In the genomic region with DNA sequence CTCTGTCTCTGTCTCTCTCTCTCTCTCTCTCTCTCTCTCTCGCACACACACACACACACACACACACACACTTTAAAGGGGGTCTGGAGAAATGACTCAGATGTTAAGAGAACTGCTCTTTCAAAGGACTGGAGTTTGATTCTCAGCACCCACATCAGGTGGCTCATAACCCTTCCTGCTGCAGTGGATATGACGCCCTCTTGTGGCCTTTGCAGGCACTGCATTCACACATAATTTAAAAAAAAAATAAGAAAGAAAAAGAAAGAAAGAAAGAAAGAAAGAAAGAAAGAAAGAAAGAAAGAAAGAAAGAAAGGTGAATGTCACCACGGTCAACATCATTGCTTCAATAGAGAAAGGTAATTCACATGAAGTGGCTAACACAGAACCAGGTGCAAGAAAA, we compare ENCODE assay signal across 1 mouse cellular context.
TF ChIP-seq lines count a peak whose summit lies in the region.

No protein-coding gene starts in this region.

TF ChIP-seq in MEL, 35 proteins besides CTCF, POLR2A, EP300 and RAD21:
- TF ChIP-seq UBTF (IDR thresholded peaks at IDR 0.05; ENCODE audit: borderline replicate concordance, insufficient read depth, low read depth, low read length) (no peak), KAT2A (conservative IDR thresholded peaks at IDR 0.05; ENCODE audit: low read depth, low read length) (no peak), SIN3A (IDR thresholded peaks at IDR 0.05; ENCODE audit: low read length) (no peak), JUND (IDR thresholded peaks at IDR 0.05; ENCODE audit: low read depth, low read length) (no peak), MAZ (IDR thresholded peaks at IDR 0.05; ENCODE audit: low read depth, low read length) (no peak)
